Mouse (Mus musculus): ENCODE results near the gene Chn2. TPM values are rescaled to one million over a fixed set of nuclear protein-coding genes. Genes with fewer than 3 reads are reported as not detected.

The Chn2 gene
- polyA plus RNA-seq, 1 experiment: 5.6 TPM

GRCm38 (mm10) chr6:54142848-54143651, 103.7 kb downstream of the Chn2 start:
- no peaks in the 10 kb centered on the region for H3K9me3 ChIP-seq (replicated peaks; ENCODE audit: control insufficient read depth, insufficient read depth, low read length, poor library complexity, severe bottlenecking)
- peaks cover 6% of the 10 kb centered on the region for H3K4me1 ChIP-seq (ENCODE audit: control insufficient read depth, insufficient read depth, low read length)
- no peak overlapping the region for H3K9ac ChIP-seq (ENCODE audit: low read depth, poor library complexity, severe bottlenecking)
- no peak overlapping the region for H3K4me3 ChIP-seq (ENCODE audit: low read depth, low read length)
- H3K27ac ChIP-seq (ENCODE audit: insufficient read depth, low read length): no peak overlapping the region
- no peaks in the 10 kb centered on the region for H3K36me3 ChIP-seq (ENCODE audit: control insufficient read depth, insufficient read depth, low read length, poor library complexity, severe bottlenecking)
- no peak for TF ChIP-seq CTCF (IDR thresholded peaks at IDR 0.05; ENCODE audit: low read depth, low read length)
- no peak for TF ChIP-seq EP300 (IDR thresholded peaks at IDR 0.05; ENCODE audit: insufficient read depth, low read depth, low read length)
- no peak for TF ChIP-seq POLR2A (IDR thresholded peaks at IDR 0.05; ENCODE audit: insufficient read depth, low read length)
- H3K27me3 ChIP-seq (ENCODE audit: control insufficient read depth, insufficient read depth, low read length, poor library complexity, severe bottlenecking): no peaks in the 10 kb centered on the region

GRCm38 (mm10) chr6:54143652-54143960, 104.3 kb downstream of the Chn2 start:
- H3K4me3 ChIP-seq (ENCODE audit: low read depth, low read length): no peak overlapping the region
- no peaks in the 10 kb centered on the region for H3K27me3 ChIP-seq (ENCODE audit: control insufficient read depth, insufficient read depth, low read length, poor library complexity, severe bottlenecking)
- no peaks in the 10 kb centered on the region for H3K9me3 ChIP-seq (replicated peaks; ENCODE audit: control insufficient read depth, insufficient read depth, low read length, poor library complexity, severe bottlenecking)
- H3K36me3 ChIP-seq (ENCODE audit: control insufficient read depth, insufficient read depth, low read length, poor library complexity, severe bottlenecking): no peaks in the 10 kb centered on the region
- no peak overlapping the region for H3K9ac ChIP-seq (ENCODE audit: low read depth, poor library complexity, severe bottlenecking)
- TF ChIP-seq CTCF (IDR thresholded peaks at IDR 0.05; ENCODE audit: low read depth, low read length): no peak
- TF ChIP-seq EP300 (IDR thresholded peaks at IDR 0.05; ENCODE audit: insufficient read depth, low read depth, low read length): no peak
- TF ChIP-seq POLR2A (IDR thresholded peaks at IDR 0.05; ENCODE audit: insufficient read depth, low read length): no peak
- H3K27ac ChIP-seq (ENCODE audit: insufficient read depth, low read length): no peak overlapping the region
- H3K4me1 ChIP-seq (ENCODE audit: control insufficient read depth, insufficient read depth, low read length): peaks cover 6% of the 10 kb centered on the region

GRCm38 (mm10) chr6:54148844-54149526, 109.6 kb downstream of the Chn2 start:
- H3K36me3 ChIP-seq (ENCODE audit: control insufficient read depth, insufficient read depth, low read length, poor library complexity, severe bottlenecking): no peaks in the 10 kb centered on the region

DNA sequence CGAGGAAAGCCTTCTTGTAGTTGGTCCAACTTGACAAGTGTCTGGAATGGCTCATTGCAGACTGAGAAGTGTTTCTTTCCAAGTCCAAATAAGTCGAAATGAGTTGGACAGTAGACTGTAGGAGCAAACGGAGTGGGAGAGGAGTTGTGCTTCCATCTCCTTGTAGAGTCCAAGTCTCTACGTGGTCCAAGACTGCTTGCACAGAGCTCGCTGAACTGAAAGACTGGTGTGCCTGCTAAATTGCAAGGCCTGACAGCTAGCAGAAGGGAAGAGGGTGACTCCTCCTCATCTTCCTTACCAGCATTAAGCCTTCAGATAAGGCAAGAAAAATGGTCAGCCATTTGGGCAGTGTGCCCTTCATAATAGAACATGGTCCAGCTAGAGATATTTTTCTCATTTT, 111.5 kb downstream of the Chn2 start:
- TF ChIP-seq POLR2A (IDR thresholded peaks at IDR 0.05; ENCODE audit: insufficient read depth, low read length) (no peak), EP300 (IDR thresholded peaks at IDR 0.05; ENCODE audit: insufficient read depth, low read depth, low read length) (no peak), CTCF (IDR thresholded peaks at IDR 0.05; ENCODE audit: low read depth, low read length) (no peak)
- H3K9me3 ChIP-seq (replicated peaks; ENCODE audit: control insufficient read depth, insufficient read depth, low read length, poor library complexity, severe bottlenecking): no peaks in the 10 kb centered on the region
- H3K36me3 ChIP-seq (ENCODE audit: control insufficient read depth, insufficient read depth, low read length, poor library complexity, severe bottlenecking): no peaks in the 10 kb centered on the region
- no peak overlapping the region for H3K4me3 ChIP-seq (ENCODE audit: low read depth, low read length)
- no peaks in the 10 kb centered on the region for H3K4me1 ChIP-seq (ENCODE audit: control insufficient read depth, insufficient read depth, low read length)
- H3K9ac ChIP-seq (ENCODE audit: low read depth, poor library complexity, severe bottlenecking): no peak overlapping the region
- H3K27ac ChIP-seq (ENCODE audit: insufficient read depth, low read length): no peak overlapping the region
- no peaks in the 10 kb centered on the region for H3K27me3 ChIP-seq (ENCODE audit: control insufficient read depth, insufficient read depth, low read length, poor library complexity, severe bottlenecking)

More at GRCm38 (mm10) chr6:54148844-54149526, 109.6 kb downstream of the Chn2 start:
- no peak overlapping the region for H3K9ac ChIP-seq (ENCODE audit: low read depth, poor library complexity, severe bottlenecking)
- no peak overlapping the region for H3K4me3 ChIP-seq (ENCODE audit: low read depth, low read length)
- H3K27me3 ChIP-seq (ENCODE audit: control insufficient read depth, insufficient read depth, low read length, poor library complexity, severe bottlenecking): no peaks in the 10 kb centered on the region
- TF ChIP-seq EP300 (IDR thresholded peaks at IDR 0.05; ENCODE audit: insufficient read depth, low read depth, low read length) (no peak), CTCF (IDR thresholded peaks at IDR 0.05; ENCODE audit: low read depth, low read length) (no peak), POLR2A (IDR thresholded peaks at IDR 0.05; ENCODE audit: insufficient read depth, low read length) (no peak)
- no peak overlapping the region for H3K27ac ChIP-seq (ENCODE audit: insufficient read depth, low read length)
- H3K9me3 ChIP-seq (replicated peaks; ENCODE audit: control insufficient read depth, insufficient read depth, low read length, poor library complexity, severe bottlenecking): no peaks in the 10 kb centered on the region
- H3K4me1 ChIP-seq (ENCODE audit: control insufficient read depth, insufficient read depth, low read length): no peaks in the 10 kb centered on the region

DNA sequence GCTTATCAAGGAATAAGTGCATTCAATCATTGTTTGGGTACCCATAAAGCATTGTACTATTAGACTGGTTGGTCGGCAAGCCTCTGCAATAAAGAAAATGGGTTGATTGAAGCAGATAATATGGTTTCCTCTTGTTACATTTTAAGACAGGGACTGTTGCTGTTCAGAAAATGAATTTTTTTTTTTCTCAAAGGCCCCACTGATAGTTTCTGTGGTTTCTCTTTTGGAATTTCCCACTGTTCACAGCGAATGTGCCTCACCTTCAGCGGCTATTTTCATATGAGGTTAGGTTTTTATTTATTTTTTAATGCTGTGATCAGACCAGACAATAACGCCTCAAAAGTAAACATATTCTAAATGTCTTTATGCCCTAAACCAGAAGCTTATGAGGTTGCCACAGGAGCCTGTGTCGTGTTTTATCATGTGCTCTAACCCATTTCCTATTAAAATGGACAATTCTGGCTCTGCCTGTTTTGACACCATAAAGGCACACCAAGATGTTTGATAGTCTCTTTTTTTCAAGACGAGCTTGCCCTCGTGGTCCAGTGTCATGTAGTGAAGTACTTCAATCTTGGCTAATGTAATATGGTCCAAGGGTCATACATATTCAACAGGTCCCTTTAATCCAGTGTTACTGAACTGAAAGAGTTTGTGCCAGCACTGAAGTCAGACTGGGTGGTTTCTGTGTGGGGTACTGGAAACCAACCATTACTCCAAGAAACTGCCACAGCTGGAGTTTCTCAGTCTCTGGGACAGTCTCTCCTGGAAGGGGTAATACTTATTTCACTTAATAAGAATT, 112.3 kb downstream of the Chn2 start:
- Histone ChIP-seq H3K27me3 (ENCODE audit: control insufficient read depth, insufficient read depth, low read length, poor library complexity, severe bottlenecking) (no peaks in the 10 kb centered on the region), H3K36me3 (ENCODE audit: control insufficient read depth, insufficient read depth, low read length, poor library complexity, severe bottlenecking) (no peaks in the 10 kb centered on the region), H3K4me1 (ENCODE audit: control insufficient read depth, insufficient read depth, low read length) (no peaks in the 10 kb centered on the region), H3K27ac (ENCODE audit: insufficient read depth, low read length) (no peak overlapping the region), H3K9me3 (replicated peaks; ENCODE audit: control insufficient read depth, insufficient read depth, low read length, poor library complexity, severe bottlenecking) (no peaks in the 10 kb centered on the region), H3K4me3 (ENCODE audit: low read depth, low read length) (no peak overlapping the region), H3K9ac (ENCODE audit: low read depth, poor library complexity, severe bottlenecking) (no peak overlapping the region)
- no peak for TF ChIP-seq EP300 (IDR thresholded peaks at IDR 0.05; ENCODE audit: insufficient read depth, low read depth, low read length)
- TF ChIP-seq CTCF (IDR thresholded peaks at IDR 0.05; ENCODE audit: low read depth, low read length): no peak
- no peak for TF ChIP-seq POLR2A (IDR thresholded peaks at IDR 0.05; ENCODE audit: insufficient read depth, low read length)
